Mouse (Mus musculus): ENCODE results near the gene Slc25a45.
A peak's percentile ranks its signal among the peaks of the same experiment; 100 is the strongest.

GRCm38 (mm10) chr19:5841389-5841946 is 36.1 kb upstream of the Slc25a45 start:
- TF ChIP-seq CTCF (IDR thresholded peaks at IDR 0.05; ENCODE audit: borderline replicate concordance, insufficient read depth, low read length) (no peak), POLR2A (IDR thresholded peaks at IDR 0.05; ENCODE audit: low read depth, low read length) (peak; percentile 87)
